Mouse (Mus musculus) ES-E14 (cell line): ENCODE data around the gene Nupl2.

Source experiments
- HCFC1 ChIP-seq: IDR thresholded peaks from 2 replicates; pipeline ENCODE4 v1.6.1; 2012; ENCODE audit warnings: low read length, inconsistent platforms, borderline replicate concordance; ENCODE audit not compliant: insufficient read depth
- ZNF384 ChIP-seq: IDR thresholded peaks from 2 replicates; pipeline ENCODE4 v1.6.1; 2012; ENCODE audit warnings: low read depth, low read length, inconsistent platforms

DNA sequence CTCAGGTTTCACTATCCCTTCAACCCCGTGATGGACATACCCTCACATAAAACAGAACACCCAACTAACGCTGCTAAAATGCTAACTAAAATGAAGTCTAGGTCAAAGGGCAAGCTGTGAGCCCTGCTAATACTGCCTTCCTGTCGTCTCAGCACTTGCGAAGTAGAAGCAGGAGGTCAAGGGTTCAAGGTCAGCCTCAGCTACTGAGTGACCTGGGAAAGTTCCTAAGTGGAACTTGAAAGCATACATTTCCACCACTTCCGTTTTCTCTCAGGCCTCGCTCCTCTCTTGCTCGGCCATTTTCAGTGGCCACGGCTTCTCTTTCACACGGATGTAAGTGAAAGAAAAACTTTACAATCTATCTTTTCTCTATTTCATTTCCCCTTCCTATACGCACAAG, 43.2 kb downstream of the Nupl2 start:
- no peak for TF ChIP-seq HCFC1
- TF ChIP-seq ZNF384: no peak
